Mouse (Mus musculus) olfactory bulb, adult 2 months (tissue): ENCODE results near the gene Lst1.

ENCODE experiments used
- CTCF ChIP-seq: fragments of 200-500 bp; IDR thresholded peaks from 2 replicates; pipeline ENCODE4 v1.5.1; 2012; ENCODE audit warnings: low read depth, mild to moderate bottlenecking, low read length, moderate library complexity; ENCODE audit not compliant: insufficient read depth
- POLR2A ChIP-seq: fragments of 200-500 bp; IDR thresholded peaks from 2 replicates; pipeline ENCODE4 v1.6.1; 2012; ENCODE audit warnings: mild to moderate bottlenecking, low read depth, low read length, moderate library complexity; ENCODE audit not compliant: insufficient read depth

DNA sequence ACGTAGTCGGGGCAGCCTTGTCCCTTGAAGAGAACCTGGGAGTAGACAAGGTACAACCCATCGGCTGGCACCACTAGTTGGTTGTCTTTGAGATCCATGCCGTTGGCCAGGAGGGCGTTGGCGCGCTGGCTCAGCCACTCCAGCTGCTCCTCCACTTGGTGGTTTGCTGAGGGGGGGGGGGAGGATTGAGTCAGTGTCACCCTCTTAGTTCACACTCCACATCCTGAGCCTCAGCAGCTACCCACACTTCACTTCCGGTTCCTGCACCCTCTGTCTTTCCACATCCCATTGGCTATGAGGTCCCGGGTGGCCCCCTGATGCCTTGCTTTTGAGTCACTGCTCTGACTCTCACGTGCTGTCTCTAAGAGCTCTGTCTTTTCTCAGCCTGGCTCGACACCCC, 12.2 kb upstream of the Lst1 start:
- TF ChIP-seq POLR2A (no peak), CTCF (no peak)
